Mouse (Mus musculus) embryonic facial prominence, embryonic 12.5 days (tissue): ENCODE data around the gene Zbtb2. TPM values are rescaled to one million over a fixed set of nuclear protein-coding genes. Genes with fewer than 3 reads are reported as not detected.
A peak's percentile ranks its signal among the peaks of the same experiment; 100 is the strongest.
"Not testable (repeated sequence)": the region's sequence is repeated elsewhere in the genome, so short reads cannot be mapped to it uniquely, and the experiment has no call there.

ENCODE experiments used
- ATAC-seq: fragments of 200-750 bp; cut with Nextera tagmentation; 2 replicates; pipeline ENCODE4 v1.8.0; 2017; ENCODE audit not compliant: insufficient number of reproducible peaks, insufficient read depth, low FRiP score, low TSS enrichment
- H3K27ac ChIP-seq: fragments of 300-500 bp; sonication (generic); 2 replicates; pipeline ENCODE4 v1.5.1; 2016; ENCODE audit warnings: mild to moderate bottlenecking
- H3K27me3 ChIP-seq: fragments of 300-500 bp; sonication (generic); 2 replicates; pipeline ENCODE4 v1.6.1; 2016; ENCODE audit warnings: mild to moderate bottlenecking, moderate library complexity
- H3K36me3 ChIP-seq: fragments of 300-500 bp; sonication (generic); 2 replicates; pipeline ENCODE4 v1.6.1; 2016; ENCODE audit warnings: mild to moderate bottlenecking
- H3K4me1 ChIP-seq: fragments of 300-500 bp; sonication (generic); 2 replicates; pipeline ENCODE4 v1.6.1; 2016
- H3K4me2 ChIP-seq: fragments of 300-500 bp; sonication (generic); replicated peaks from 2 replicates; pipeline ENCODE4 v1.6.1; 2016; ENCODE audit warnings: mild to moderate bottlenecking, moderate library complexity
- H3K4me3 ChIP-seq: fragments of 300-500 bp; sonication (generic); 2 replicates; pipeline ENCODE4 v1.5.1; 2016; ENCODE audit warnings: mild to moderate bottlenecking
- H3K9ac ChIP-seq: fragments of 300-500 bp; sonication (generic); 2 replicates; pipeline ENCODE4 v1.6.1; 2016; ENCODE audit warnings: mild to moderate bottlenecking, moderate library complexity
- H3K9me3 ChIP-seq: fragments of 300-500 bp; sonication (generic); 2 replicates; pipeline ENCODE4 v1.6.1; 2016; ENCODE audit warnings: mild to moderate bottlenecking, moderate library complexity
- WGBS: fragments of 180-500 bp; shearing (Covaris S2); methylation state at CpG from one replicate; pipeline ENCODE4 v1.1.7; 2016; 5-methylcytosine and 5-hydroxymethylcytosine counted together
- polyA plus RNA-seq: library from polyadenylated mRNA; unstranded; fragments of >200 nt; fragmentation: Nextera tagmentation; extraction: Ambion mirVana; gene quantifications from 2 replicates; pipeline ENCODE4 v1.2.1, GENCODE M21; 2016

Zbtb2 gene
- polyA plus RNA-seq, result 17.8 and 18.0 TPM in 2 replicates

DNA sequence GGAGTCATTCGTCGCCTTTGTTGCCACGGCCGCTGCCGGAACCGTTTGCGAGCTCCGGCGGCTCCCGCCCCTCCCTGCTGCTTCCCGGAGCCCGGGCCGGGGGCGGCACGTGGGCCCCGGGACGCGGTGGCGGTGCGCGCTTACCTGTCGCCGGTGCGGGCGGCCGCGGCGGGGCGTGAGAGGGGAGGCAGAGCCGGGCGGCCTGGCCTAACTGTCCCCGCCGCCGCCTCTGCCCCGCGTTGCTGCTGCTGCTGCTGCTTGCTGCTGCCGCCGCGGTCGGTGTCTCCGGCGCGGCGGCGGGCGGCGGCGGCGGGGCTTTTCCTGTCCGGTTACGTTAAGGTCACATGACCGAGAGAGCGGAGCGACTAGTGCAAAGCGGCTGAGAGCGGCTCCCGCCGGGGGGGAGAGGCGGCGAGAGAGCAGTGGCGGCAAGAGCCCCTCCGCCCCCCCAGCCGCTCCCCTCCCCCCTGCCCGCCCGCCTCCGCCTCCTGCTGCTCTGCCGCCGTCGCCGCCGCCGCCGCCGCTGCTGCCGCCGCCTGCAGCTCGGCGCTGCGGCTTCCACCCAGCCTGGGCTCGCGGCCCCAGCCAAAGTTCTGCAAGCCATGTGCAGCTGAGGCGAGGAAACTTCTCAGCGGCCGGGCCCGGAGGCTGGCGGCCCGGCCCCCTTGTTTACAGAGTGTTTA, at the start of gene Zbtb2:
Gene Zbtb2, minus strand, starts transcription at position 408 of the 683 bp plus-strand sequence.
- ATAC-seq, result no peak

GRCm38 (mm10) chr10:4435416-4435815, 47.5 kb upstream of the Zbtb2 start:
- H3K4me1 ChIP-seq, result peaks cover 8% of the 10 kb centered on the region; the same call in 1 of the 2 replicates
- no peak overlapping the region for H3K4me2 ChIP-seq
- H3K9me3 ChIP-seq, result no peaks in the 10 kb centered on the region
- H3K9ac ChIP-seq, result no peak overlapping the region
- H3K27me3 ChIP-seq, result no peaks in the 10 kb centered on the region
- WGBS, result 87% methylated on average over 3 of the region's 3 CpGs
- H3K36me3 ChIP-seq, result peaks cover 28% of the 10 kb centered on the region
- no peak overlapping the region for H3K4me3 ChIP-seq
- no peak for ATAC-seq
- H3K27ac ChIP-seq, result no peak overlapping the region

More for the DNA sequence above, at the start of gene Zbtb2:
- Histone ChIP-seq H3K9ac (peak within 1 kb of the TSS; percentile 100), H3K9me3 (no peaks in the 10 kb centered on the region), H3K27me3 (no peaks in the 10 kb centered on the region), H3K27ac (peak within 1 kb of the TSS; percentile 99), H3K4me3 (peak within 1 kb of the TSS; percentile 99), H3K4me2 (peak within 1 kb of the TSS; percentile 92), H3K4me1 (peaks cover 32% of the 10 kb centered on the region), H3K36me3 (peaks cover 2% of the 10 kb centered on the region; the same call in 1 of the 2 replicates)
- 1% methylated on average over 64 of the region's 87 CpGs for WGBS

GRCm38 (mm10) chr10:4433871-4434270, 46.0 kb upstream of the Zbtb2 start:
- H3K9ac ChIP-seq, H3K4me2 ChIP-seq, H3K4me3 ChIP-seq, H3K9me3 ChIP-seq, ATAC-seq, H3K4me1 ChIP-seq, H3K27me3 ChIP-seq, H3K27ac ChIP-seq: not testable (repeated sequence)
- 81% methylated on average over 2 of the region's 2 CpGs for WGBS
- peaks cover 15% of the 10 kb centered on the region; the same call in 1 of the 2 replicates for H3K36me3 ChIP-seq

GRCm38 (mm10) chr10:4432996-4433755, 45.3 kb upstream of the Zbtb2 start:
- Histone ChIP-seq H3K4me3 (peak overlapping the region; percentile 68), H3K36me3 (peaks cover 12% of the 10 kb centered on the region; the same call in 1 of the 2 replicates), H3K4me2 (peak overlapping the region; percentile 60), H3K27me3 (no peaks in the 10 kb centered on the region), H3K27ac (peak overlapping the region; percentile 85), H3K9ac (peak overlapping the region; percentile 61), H3K9me3 (no peaks in the 10 kb centered on the region), H3K4me1 (peaks cover 8% of the 10 kb centered on the region; the same call in 1 of the 2 replicates)
- 10% methylated on average over 19 of the region's 19 CpGs for WGBS
- ATAC-seq, result no peak

DNA sequence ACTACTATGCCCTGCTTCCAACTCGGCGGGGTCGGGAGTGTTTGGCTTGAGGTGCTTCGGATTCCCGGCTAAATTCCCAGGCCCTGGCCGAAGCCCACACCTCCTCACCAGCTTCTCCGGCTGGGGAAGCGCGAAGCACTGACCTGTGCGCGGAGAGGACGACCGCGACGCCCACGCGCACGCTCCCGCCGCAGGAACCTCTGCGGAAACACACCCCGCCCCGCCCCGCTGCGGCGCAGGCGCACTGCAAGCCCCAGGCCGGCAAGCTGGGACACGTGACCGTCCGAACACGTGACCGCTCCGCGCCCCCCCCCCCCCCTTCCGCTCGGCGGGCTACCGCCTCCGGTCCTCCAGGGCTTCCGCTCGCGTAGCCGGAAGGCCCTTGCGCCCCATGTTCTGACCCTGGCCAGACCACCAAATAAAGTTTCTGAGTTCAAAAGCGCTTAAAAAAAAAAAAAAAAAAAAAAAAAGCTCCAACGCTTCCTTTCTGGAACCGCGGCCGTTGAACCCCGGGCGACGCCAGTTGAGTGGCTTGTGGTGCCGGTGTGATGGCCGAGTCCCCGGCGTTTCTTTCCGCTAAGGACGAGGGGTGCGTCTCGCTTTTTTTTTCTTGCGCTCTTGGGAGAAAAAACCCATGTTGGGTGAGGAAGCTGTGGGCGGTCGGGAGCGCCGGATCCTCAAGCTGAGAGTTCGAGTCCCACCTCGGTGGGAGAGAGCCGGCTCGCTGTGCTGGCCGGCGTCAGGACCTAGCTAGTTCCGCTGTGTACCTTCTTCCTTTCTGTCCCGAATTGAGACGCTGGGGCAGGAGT, 44.4 kb upstream of the Zbtb2 start, which contains the start of the genes Rmnd1 and Armt1:
Gene Rmnd1, minus strand, starts transcription at position 266 of the 809 bp plus-strand sequence.
Gene Armt1, plus strand, starts transcription at position 345 of the 809 bp plus-strand sequence.
- H3K27ac ChIP-seq, result peak within 1 kb of the TSS; percentile 85
- peak; percentile 91 for ATAC-seq
- peak within 1 kb of the TSS; percentile 68 for H3K4me3 ChIP-seq
- peaks cover 7% of the 10 kb centered on the region; the same call in 1 of the 2 replicates for H3K36me3 ChIP-seq
- H3K9me3 ChIP-seq, result no peaks in the 10 kb centered on the region
- H3K9ac ChIP-seq, result peak within 1 kb of the TSS; percentile 74
- WGBS, result under 1% methylated on average over 63 of the region's 75 CpGs
- peaks cover 8% of the 10 kb centered on the region; the same call in 1 of the 2 replicates for H3K4me1 ChIP-seq
- H3K27me3 ChIP-seq, result no peaks in the 10 kb centered on the region
- H3K4me2 ChIP-seq, result peak within 1 kb of the TSS; percentile 70

DNA sequence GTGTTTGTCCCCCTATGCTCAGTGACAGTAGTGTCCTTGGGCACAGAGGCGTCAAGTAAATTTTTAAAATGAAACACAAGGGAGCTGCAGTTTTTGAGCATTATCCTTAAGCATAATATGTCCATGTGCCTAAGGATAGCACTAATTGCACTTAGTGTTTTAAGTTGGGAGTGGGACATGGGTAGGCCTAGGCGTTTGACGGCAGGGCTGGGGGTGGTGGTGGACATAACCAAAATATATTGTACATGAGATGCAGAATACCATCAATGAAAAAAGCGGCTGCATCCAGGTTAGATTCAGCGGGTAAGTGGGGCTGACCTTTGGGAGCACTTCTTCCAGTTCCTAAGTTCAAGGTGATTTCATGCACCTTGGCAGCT, 43.8 kb upstream of the Zbtb2 start:
- Histone ChIP-seq H3K4me3 (peak overlapping the region; percentile 68), H3K27ac (peak overlapping the region; percentile 30; the same call in 1 of the 2 replicates), H3K9ac (peak overlapping the region; percentile 74), H3K36me3 (peaks cover 11% of the 10 kb centered on the region), H3K4me2 (peak overlapping the region; percentile 70), H3K9me3 (no peaks in the 10 kb centered on the region), H3K4me1 (peaks cover 8% of the 10 kb centered on the region; the same call in 1 of the 2 replicates), H3K27me3 (no peaks in the 10 kb centered on the region)
- 14% methylated on average over 5 of the region's 5 CpGs for WGBS
- ATAC-seq, result peak; percentile 19; the same call in 1 of the 2 replicates

DNA sequence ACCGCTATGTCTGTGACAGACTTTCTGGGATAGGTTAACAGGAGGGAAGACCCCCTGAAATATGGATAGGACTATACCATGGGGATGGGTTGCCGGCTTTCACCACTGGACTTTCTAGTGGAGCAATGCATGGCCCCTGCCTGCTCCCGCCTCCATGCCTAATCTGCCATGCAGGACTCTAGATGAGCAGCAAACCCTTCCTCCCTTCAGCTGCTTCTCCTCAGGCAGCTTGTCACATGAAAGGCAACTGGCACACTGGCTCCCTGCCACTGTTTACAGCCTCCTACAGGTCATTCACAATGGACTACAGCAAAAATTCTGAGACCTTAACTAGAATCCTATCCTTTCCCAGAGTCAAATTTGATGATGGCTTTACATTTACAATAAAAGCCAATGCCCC, 42.9 kb upstream of the Zbtb2 start:
- WGBS, result 92% methylated on average over 3 of the region's 3 CpGs
- H3K4me1 ChIP-seq, result peaks cover 8% of the 10 kb centered on the region; the same call in 1 of the 2 replicates
- H3K9me3 ChIP-seq, result no peaks in the 10 kb centered on the region
- H3K4me2 ChIP-seq, result peak overlapping the region; percentile 70; the same call in 1 of the 2 replicates
- ATAC-seq, result no peak
- H3K4me3 ChIP-seq, result no peak overlapping the region
- peaks cover 19% of the 10 kb centered on the region for H3K36me3 ChIP-seq
- H3K27ac ChIP-seq, result no peak overlapping the region
- H3K27me3 ChIP-seq, result no peaks in the 10 kb centered on the region
- H3K9ac ChIP-seq, result 0 out of 2 replicates have a peak overlapping the region, but pooled peaks have one; percentile 74

DNA sequence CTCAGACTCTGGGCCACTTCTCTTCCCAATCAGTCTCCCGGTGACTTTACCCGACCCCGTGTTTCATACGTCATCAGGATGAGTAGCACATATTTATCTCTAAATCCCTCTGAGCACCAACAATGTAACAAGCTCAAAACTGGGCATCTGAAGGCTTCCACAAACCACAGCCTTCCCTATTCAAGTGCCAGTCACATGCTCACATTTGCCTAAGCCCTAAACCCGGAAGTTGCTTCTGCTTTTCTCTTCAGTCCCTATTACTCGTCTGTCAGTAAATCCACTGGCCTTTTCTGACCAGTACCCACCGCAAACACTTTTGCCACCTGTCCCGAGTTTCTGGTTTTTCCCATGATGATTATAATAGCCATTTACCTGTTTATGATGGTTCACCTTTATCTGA, 42.5 kb upstream of the Zbtb2 start:
- H3K9ac ChIP-seq, result 0 out of 2 replicates have a peak overlapping the region, but pooled peaks have one; percentile 74
- no peak overlapping the region for H3K27ac ChIP-seq
- H3K9me3 ChIP-seq, result no peaks in the 10 kb centered on the region
- ATAC-seq, result no peak
- WGBS, result 91% methylated on average over 8 of the region's 8 CpGs
- no peaks in the 10 kb centered on the region for H3K27me3 ChIP-seq
- H3K4me2 ChIP-seq, result 0 out of 2 replicates have a peak overlapping the region, but pooled peaks have one; percentile 70
- no peak overlapping the region for H3K4me3 ChIP-seq
- peaks cover 20% of the 10 kb centered on the region for H3K36me3 ChIP-seq
- H3K4me1 ChIP-seq, result peaks cover 8% of the 10 kb centered on the region; the same call in 1 of the 2 replicates

- no peaks in the 10 kb centered on the region for H3K9me3 ChIP-seq
- H3K27ac ChIP-seq, result no peak overlapping the region
- H3K4me1 ChIP-seq, result no peaks in the 10 kb centered on the region
- no peaks in the 10 kb centered on the region for H3K27me3 ChIP-seq
- 81% methylated on average over 8 of the region's 8 CpGs for WGBS
- H3K4me3 ChIP-seq, result no peak overlapping the region
- no peak overlapping the region for H3K9ac ChIP-seq
- ATAC-seq, result no peak
- peaks cover 52% of the 10 kb centered on the region for H3K36me3 ChIP-seq
- H3K4me2 ChIP-seq, result no peak overlapping the region
Observed at GRCm38 (mm10) chr10:4425245-4425644, 37.3 kb upstream of the Zbtb2 start.

DNA sequence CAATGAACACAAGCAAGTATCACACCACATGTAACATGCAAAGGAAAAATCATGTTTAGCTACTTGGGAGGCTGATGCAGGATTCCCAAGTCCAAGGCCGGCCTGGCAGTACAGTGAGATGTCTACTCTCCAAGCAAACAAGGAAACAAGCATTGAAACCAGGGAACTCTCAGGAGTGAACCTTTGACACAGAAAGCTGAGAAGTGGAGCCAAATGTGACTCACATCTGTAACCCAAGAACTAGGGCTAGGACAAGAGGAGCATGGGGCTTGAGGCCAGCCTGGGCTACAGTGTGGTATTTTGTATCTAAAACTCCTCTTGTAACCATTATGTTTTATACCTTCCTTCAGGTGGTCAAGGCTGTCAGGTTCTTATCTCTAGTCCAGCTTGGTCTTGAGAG, 19.3 kb upstream of the Zbtb2 start:
- ATAC-seq, result no peak
- Histone ChIP-seq H3K9me3 (no peaks in the 10 kb centered on the region), H3K9ac (no peak overlapping the region), H3K36me3 (peaks cover 47% of the 10 kb centered on the region), H3K27me3 (no peaks in the 10 kb centered on the region), H3K4me1 (no peaks in the 10 kb centered on the region), H3K27ac (no peak overlapping the region), H3K4me2 (no peak overlapping the region), H3K4me3 (no peak overlapping the region)
- 93% methylated on average over 1 of the region's 1 CpGs for WGBS

DNA sequence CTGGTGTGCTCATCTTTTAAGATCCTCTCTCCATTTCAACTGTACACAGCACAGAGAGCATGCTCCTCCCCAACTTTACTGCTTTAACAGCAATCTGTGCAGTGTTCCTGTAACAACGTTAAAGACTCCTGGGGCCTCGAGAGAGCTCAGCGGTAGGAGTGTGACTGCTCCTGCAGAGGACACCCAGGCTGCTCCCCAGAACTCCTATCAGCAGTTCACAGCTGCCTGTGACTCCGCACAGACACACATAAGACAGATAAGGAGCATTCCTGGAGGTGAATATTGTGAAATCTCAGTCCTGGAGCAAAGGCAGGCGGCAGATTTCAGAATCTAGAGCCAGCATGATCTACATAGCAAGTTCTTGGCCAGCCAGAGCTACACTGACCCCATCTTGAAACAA, 17.6 kb upstream of the Zbtb2 start:
- Histone ChIP-seq H3K36me3 (peaks cover 40% of the 10 kb centered on the region), H3K27me3 (no peaks in the 10 kb centered on the region), H3K4me1 (no peaks in the 10 kb centered on the region), H3K9me3 (no peaks in the 10 kb centered on the region), H3K27ac (no peak overlapping the region), H3K9ac (no peak overlapping the region), H3K4me3 (no peak overlapping the region), H3K4me2 (no peak overlapping the region)
- no peak for ATAC-seq
- 87% methylated on average over 5 of the region's 5 CpGs for WGBS
